Mouse (Mus musculus) spleen, postnatal 10 days (tissue): ENCODE results near the gene Btnl6.
"Not testable (repeated sequence)": the region's sequence is repeated elsewhere in the genome, so short reads cannot be mapped to it uniquely, and the experiment has no call there.

Experiments
- DNase-seq, 2 experiments: peaks; one replicate each; pipeline ENCODE4 v3.0.0; 2021 to 2022; ENCODE audit warnings: low spot score in 2 of 2

Gene Btnl6

DNA sequence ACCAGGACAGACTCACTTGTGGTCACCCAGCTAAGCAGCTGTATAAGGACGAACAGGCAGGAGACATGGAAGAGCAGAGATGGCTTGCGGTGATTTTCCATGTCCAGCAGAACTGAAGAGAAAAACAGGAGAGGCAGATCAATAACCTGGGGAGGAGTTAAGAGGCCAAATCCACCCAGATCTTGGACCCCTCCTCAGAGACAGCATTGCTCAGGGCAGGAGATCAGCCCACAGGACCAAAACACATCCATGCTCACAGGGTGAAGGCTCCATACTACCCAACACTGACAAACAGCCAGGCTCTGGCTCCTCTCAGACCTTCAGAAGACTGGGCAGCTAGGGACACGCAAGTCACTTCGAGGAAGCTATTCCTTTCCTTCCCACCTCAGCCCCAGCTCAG is at the start of gene Btnl6:
Gene Btnl6, minus strand, starts transcription at position 101 of the 400 bp plus-strand sequence.
- DNase-seq = no peak

GRCm38 (mm10) chr17:34564796-34565195 is 47.6 kb upstream of the Btnl6 start:
- DNase-seq = no peak

DNA sequence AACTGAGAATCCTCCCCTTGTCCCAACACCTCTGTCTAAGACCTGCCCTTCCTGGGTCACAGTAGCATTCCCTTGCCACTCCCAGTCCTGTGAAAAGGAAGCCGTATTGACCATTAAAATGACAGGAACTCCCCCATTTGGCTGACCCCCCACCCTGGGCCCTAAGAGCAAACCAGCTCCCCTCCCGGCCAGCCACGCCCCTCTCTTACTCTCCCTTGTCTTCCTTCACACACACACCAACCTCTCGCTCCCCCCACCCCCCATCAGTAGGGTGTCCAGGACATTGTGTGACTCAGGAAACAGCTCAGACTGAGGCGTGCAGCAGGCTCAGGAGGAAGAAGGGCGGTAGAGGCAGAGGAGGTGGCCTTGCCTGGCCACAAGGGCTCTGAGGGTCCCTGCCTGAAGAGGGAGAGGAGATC is 46.9 kb upstream of the Btnl6 start, which contains the start of gene Notch4:
Gene Notch4, plus strand, starts transcription at position 266 of the 419 bp plus-strand sequence.
- no peak for DNase-seq

GRCm38 (mm10) chr17:34563354-34563753 is 46.2 kb upstream of the Btnl6 start:
- no peak for DNase-seq

GRCm38 (mm10) chr17:34562595-34562994 is 45.4 kb upstream of the Btnl6 start:
- no peak for DNase-seq

DNA sequence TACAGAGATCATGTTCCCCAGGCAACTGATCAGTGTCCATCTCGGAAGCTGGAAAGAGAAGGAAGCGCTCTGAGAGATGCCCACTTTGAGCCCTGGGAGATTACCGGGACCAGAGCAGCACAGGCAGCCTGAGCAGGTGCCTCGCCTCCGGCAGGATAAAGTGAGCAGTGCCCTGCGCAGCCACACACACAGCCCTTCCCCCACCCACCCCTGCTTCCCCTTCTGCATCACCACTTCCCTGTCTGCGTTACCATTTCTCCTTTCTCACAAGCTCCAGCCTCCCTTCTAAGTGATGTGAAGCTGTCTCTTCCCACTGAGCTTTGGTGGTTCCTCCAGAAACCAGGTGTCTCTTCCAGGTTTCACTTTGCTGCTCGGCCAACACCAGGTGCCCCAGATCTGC is 44.0 kb upstream of the Btnl6 start:
- DNase-seq = peak in 1 of 2 experiments; percentile 62

DNA sequence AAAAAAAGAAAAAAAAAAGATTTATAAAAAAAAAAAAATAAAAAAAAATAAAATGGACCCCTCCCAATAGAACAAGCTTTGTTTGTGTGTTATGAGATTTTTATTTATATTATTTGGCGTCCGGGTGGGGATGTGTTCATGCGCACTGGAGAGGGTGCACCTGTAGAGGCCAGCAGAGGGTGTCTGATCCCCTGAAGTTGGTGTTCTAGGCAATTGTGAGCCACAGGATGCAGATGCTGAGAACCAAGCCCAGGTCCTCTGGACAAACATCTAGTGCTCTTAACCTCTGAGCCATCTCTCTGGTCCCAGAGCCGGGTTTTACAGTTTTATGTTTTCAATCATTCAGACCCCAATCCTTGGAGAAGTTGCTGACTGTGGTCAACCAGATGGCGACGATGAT is 43.3 kb upstream of the Btnl6 start:
- DNase-seq = no peak

DNA sequence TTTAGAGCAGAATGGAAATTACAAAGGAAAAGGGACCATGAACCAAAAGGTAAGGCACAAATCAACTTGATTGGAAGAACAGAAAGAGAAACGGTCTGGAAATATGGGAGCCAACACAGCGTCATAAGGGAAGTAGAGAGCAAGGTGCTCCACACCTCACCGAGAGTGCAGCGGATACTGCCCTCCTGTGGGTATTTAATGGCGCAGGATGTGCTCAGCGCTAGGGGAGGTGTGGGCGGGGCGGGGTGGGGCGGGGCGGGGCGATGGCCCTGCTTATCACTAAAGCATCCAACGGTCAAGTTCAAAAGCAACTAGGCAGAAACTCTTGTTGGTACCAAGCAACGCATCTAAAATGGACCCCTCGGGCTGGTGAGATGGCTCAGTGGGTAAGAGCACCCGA is 42.7 kb upstream of the Btnl6 start:
- DNase-seq = no peak

DNA sequence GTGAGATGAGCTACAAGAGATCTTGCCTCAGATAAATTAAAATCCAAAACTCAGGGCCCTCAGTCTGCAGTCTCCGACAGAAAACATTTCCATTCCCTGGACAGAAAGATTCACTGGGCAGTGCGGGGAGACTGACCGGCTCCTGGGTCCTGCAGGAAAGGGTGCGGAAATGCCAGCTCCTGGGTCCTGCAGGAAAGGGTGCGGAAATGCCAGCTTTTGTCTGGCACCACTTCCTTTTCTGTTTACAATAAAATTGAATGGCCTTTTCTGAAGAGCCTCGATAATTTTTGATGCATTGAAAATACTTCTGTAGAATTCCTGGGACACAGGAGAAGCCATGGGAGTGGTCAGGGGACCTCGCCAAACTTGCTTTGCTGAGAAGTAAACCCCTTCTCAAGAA is 42.0 kb upstream of the Btnl6 start:
- DNase-seq = no peak

DNA sequence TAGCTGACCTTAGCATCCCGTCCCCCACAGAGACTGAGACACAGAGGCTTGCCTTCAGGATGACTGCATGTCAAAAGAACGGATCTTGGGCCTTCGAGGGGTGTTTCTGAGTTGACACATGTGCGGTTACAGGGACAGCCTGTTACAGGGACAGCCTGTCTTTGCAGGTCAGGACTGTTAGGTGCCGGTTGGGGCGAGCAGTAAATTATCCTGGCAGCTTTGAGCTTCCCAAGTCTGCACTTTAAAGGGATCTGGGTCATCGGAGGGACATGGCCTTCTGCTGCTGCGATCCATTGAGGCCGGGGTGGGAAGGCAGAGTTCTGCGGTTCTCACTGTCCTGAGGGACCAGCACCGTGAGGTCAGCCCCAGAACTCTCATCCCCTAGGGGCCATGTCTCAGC is 40.3 kb upstream of the Btnl6 start:
- no peak for DNase-seq

DNA sequence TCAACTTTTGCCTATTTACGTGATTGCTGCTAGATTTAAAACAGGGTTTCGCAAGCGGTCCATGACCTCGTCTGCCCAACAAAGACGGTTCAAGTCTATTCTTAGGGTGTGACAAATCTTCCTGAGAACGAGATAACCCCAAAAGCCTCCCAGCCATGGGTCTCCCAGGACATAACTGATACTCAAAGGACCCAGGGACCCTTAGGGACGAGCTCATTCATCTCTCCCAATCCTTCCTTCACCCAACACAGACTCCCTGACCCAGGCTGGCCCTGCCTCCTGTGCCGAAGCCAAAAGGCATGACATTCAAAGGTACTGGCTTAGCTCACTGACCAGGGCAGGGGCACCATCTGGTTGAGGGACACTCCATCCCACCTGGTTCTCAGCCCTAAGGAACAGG is 39.3 kb upstream of the Btnl6 start:
- no peak for DNase-seq

GRCm38 (mm10) chr17:34555483-34555882 is 38.3 kb upstream of the Btnl6 start:
- peak; percentile 73 to 89 for DNase-seq

GRCm38 (mm10) chr17:34549843-34550242 is 32.7 kb upstream of the Btnl6 start:
- no peak for DNase-seq

- DNase-seq = no peak
Observed at GRCm38 (mm10) chr17:34549156-34549555, 32.0 kb upstream of the Btnl6 start.

DNA sequence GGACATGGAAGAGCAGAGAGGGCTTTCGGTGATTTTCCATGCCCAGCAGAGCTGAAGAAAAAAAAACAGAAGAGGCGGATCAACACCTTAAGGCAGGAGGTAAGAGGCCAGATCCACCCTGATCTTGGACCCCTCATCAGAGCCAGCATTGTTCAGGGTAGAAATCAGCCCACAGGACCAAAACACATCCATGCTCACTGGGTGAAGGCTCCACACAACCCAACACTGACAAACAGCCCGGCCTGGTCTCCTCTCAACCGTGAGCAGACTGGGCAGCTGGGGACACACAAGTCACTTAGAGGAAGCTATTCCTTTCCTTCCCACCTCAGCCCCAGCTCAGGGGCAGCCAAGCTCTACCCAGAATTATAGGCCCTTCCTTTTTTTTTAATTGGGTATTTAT is 30.4 kb upstream of the Btnl6 start:
- no peak for DNase-seq

- DNase-seq = no peak
Observed at GRCm38 (mm10) chr17:34546797-34547196, 29.6 kb upstream of the Btnl6 start.

DNA sequence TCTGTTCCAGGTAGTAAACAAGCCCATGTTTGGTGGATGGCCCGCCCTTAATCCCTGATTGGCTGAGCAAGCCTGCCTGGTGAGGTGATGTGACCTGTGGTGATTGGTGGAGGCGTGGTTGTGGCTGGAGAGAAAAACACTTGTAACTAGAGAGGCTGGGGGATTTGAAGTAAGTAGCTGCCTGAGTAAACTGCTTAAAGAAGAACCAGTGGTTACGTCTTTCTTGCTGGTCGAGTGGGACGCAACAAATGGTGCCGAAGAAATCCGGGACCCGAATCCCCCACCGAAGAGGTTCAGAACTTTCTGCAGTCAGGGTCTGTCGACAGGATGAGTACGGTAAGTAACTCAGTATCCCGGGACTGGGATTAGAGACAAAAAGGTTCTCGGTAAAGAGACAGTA is 26.4 kb upstream of the Btnl6 start:
- not testable (repeated sequence) for DNase-seq

- no peak for DNase-seq
Observed at GRCm38 (mm10) chr17:34532671-34533070, 15.5 kb upstream of the Btnl6 start.

GRCm38 (mm10) chr17:34519001-34519400 is 1.8 kb upstream of the Btnl6 start:
- DNase-seq = no peak

DNA sequence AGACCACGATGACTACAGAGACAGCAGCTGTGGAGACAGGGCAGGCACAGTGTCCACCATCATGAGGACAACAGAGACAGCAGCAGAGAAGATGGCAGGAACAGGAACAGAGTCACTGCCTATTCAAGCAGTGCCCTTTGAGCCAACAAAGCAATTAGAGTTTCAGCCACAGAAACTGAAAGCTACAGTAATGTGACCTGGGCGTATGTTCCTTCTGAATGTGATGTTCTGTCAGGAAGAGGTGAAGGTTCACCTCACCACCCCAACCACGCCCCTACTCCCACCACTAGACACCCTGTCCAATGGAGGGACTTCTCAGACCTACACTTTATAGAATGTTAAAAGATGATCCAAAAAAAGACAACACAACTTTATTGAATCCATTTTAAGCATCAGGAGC is 1.4 kb upstream of the Btnl6 start:
- DNase-seq = not testable (repeated sequence)

DNA sequence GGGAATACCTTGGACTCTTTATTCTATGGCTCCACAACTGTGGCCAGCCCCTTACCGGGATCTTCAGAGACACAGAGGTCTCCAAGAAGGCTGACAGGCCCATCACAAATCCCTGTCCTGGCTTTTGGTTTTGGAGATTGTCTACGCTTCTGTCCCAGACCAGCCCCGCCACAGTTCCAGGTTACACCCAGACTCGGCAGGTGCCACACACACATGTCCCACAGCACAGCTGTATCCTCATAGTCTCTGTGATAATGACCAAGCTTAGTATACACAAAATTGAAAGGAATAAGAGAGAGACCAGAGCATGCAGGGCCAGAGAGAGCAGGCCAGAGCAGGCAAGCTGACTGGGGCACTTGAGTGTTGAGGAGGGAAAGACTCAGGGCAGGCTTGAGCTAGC is 643 bp upstream of the Btnl6 start:
- DNase-seq = no peak

DNA sequence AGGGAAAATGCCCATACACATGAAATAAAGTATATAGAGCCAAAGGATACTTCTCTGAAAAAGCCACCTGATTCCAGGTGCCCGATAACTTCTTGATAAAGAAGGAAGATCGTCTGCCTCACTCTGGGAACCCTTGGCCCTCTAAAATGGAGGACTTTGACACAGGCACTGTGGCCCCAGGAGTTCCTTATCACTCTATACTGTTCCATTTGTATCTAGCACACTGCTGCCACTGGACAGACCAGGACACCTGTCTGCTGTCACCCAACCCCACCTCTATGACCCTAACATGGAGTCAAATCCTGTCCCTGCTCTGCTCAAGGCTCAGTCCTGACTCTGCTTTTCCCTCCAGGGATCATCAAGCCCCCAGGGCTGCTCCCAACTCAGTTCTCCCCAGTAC is 638 bp downstream of the Btnl6 start:
- no peak for DNase-seq

GRCm38 (mm10) chr17:34511723-34512122 is 5.4 kb downstream of the Btnl6 start:
- not testable (repeated sequence) for DNase-seq

- no peak for DNase-seq
Observed at GRCm38 (mm10) chr17:34507591-34507990, 9.6 kb downstream of the Btnl6 start.

DNA sequence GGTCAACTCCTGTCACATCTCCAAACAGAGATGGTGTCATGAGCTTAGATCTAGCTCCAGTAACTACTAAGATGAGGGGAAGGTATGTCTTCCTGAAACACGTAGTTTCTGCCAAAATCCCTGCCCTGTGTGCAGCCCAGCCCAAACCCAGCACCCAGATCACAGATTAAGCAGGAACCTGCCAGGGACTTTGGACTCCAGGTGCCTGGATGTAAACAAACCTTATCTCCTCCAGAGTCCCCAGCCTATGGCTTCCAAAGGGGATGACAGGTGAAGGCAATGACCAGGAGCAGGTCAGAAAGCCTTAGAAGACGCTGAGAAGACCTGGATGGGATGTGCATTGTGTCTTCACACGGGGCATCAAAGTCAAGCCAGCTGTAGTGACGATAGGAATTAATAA is 19.4 kb downstream of the Btnl6 start:
- not testable (repeated sequence) for DNase-seq
